Mouse (Mus musculus) ovary, postnatal 14 days (tissue): Measurements from ENCODE around the gene Gm45902.

ENCODE experiments used
- DNase-seq: peaks from one replicate; pipeline ENCODE4 v3.0.0; 2022; ENCODE audit warnings: low spot score

Gene Gm45902

DNA sequence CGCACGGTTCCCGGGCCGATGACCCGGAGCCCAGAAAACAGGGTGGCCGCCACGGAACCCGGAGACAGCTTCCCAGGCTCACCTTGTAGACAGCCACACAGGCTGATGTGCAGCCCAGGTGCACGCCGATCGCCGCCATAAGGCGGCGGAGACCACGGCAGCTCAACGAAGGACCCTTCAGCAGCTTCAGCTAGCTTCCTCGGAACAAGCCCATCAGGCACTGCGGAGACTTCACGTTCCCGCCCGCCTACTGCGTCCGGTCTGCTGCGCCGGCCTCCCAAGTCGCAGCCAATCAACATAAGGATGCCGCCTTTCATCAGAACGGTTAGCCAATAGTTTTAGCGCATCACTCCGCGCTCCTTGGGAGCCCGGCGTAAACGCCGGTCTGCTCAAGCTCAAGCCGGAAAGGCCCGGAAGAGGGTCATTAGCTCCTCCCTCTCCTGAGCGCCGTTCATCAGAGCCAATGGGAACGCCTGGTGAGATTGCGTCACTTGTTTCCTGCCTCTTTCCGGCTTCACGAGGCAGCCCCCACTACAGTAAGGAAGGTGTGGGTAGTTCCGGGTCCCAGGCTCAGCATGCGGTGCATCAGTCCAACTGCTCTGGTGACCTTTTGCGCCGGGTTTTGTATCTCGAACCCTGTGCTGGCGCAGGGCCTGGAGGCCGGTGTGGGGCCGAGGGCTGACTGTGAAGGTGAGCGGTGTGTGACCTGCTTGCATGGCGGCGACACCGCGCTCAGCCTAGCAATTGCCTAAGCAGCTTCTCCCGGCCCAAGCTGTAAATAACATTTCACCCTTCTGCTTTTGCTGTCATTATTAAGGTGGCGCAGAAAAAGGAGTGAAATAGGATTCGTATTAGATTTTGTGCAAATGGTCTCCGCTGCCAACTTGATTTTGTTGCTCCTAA lies at the start of gene Gm45902, which contains the start of the genes Hspa14 and Cdnf:
TSS of gene Gm45902 (minus strand) at position 239 of the 903 bp plus-strand sequence.
TSS of gene Hspa14 (minus strand) at position 263 of the 903 bp plus-strand sequence.
TSS of gene Cdnf (plus strand) at position 479 of the 903 bp plus-strand sequence.
- DNase-seq: peak; percentile 91

DNA sequence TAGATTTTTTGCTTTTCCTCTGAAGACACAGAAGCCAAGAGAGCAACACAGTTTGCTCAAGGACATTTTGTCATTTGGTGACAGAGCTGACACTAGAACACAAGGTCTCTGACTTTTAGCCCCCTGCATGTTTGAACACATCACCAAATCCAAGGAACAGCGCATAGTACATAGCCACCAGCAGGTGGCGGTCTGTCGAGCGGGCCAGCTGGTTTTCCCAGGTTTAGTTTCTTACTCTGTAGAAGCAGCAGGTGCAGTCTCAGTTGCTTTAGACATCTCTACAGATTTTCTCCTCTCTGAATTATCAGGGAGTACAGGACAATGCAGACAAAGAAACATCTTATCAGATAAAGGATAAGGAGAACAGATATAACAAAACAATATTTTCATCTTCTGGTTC lies 34.0 kb upstream of the Gm45902 start:
- DNase-seq: peak; percentile 18

DNA sequence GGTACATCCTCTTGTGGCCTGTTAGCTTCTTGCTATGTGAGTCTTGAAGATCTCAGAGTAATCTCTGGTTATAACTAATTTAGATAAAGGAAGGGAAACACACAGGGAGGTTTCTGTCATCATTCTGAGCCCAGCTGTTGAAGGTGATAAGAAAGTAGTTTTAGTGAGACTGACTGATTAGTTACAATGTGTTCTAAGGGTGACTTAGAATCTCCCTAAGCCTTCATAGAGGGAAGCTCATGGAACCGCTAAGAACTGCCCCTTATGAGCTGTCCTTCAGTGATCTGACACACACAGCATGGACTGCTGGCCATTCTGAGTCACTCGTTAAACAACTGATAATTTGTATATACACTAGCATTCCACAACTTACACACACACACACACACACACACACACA lies 33.5 kb upstream of the Gm45902 start:
- DNase-seq: no peak

DNA sequence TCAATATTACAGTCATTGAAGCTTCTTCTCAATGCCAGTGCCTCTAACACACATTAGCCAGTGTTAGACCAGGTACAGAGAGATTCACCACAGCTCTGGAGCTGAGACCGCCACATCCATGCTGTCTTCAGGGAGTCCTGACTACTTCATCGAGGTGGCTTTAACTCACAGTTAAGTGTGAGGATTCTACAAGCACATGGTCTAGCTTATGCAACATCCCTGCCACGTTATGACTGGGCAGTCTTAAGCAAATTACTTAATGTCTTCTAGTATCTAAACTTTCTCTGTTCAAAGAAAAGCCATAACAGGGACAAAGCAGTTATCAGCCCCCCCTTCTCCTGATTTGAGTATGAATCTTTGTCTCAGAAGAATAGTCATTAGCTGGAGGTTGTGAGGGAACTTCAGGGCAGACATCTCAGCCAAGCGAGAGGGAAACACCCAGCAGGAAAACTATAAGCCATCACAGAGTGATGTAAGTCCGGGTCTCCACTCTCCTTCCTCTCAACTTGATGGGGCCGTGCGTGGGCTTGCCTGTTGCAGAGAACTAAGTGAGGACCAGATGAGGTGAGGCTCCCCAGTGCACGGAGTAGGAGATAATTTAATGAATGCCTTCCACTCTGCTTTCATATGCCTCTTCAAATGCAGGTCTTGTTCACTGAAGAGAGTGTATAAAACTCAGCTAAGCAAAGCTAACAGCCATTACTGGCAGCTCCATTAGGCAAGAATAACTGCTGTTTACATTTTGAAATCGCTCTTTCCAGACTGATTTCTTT lies 28.9 kb upstream of the Gm45902 start:
- no peak for DNase-seq

DNA sequence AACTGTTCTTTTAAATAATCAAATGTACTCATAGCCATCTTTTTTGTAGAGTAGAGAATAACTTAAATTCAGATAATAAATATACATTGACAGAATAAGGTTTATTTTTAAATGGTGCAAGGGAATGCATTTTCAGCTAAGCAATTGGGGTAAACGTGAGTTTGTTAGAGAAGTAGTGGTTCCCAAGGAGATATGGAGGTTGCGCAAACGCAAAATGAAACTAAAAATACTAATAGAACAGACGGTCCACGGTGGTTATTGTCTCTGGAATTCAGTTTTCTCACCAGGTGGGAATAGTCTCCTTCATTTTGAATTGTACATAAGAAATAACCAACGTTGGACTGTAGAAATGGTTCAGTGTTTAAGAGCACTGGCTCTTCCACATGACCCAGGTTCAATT lies 13.7 kb upstream of the Gm45902 start:
- no peak for DNase-seq

DNA sequence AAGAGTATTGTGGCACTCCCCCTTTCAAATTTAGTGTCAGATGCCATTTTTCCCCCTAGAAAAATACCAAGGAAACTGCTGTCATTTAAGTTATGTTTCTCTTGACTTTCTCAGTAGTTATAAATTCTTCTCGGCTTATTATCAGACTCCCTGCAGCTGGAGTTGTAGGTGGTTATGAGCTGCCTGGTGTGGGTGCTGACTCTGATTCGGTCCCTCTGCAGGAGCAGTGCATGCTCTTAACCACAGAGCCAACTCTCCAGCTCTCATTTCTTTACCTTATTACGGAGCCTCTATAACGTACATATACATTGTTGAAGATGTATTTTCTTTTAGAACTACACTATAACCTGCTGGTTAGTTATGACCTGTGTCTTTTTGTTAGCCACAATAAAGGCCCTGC lies 10.0 kb upstream of the Gm45902 start:
- DNase-seq: no peak

DNA sequence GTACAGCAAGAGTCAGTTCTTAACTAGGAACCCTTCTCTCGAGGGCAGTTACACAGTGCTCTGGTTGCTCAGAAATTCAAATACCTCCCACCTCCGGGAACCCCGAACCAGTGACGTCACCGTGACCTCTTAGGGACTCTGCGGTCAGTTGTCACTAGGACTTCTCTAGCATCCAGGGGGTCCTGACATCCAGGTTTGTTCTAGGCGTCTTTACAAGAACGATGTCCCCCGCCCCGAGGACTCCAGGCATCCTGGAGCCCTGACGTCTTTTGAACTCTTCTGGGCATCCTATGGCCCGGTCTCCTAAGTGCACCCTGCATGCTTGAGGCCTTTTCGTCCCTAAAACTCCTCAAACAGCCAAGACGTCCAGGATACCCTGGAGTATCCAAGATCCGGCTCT lies 514 bp downstream of the Gm45902 start:
- no peak for DNase-seq

DNA sequence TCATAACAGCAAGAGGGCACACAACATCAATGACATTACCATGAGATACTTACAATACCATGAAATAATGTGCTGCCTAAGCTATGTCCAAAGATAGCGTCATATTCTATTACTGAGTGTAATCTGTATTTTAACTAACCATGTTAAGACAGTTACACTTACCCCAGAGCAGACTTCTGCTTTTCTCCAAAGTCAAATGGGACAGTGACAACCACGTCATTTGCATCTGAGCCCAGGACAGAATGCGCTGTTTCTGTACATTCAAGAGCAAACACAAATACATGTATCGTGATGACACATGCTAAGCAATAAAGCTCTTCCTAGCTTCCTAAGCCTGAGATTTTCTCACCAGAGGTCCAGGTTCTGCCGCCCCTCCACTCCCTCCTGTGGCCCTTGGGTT lies 11.7 kb downstream of the Gm45902 start:
- no peak for DNase-seq

DNA sequence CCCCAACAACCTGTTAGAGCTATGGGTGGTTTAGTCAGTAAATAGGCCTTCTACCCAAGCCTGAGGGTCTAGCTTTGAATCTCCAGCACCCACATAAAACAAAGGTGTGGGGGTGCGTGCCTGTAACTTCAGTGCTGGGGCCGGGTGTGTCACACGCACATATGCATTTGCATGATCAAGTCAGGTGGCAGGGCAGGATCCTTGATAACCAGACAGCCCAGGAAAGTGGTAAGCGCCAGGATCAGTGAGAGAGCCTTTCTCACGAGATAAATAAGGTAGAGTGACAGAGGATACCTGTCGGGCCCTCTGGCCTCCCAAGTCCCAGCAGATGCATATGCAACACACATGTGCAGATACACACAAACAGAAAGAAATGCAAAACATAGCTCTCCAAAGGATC lies 13.0 kb downstream of the Gm45902 start:
- no peak for DNase-seq

DNA sequence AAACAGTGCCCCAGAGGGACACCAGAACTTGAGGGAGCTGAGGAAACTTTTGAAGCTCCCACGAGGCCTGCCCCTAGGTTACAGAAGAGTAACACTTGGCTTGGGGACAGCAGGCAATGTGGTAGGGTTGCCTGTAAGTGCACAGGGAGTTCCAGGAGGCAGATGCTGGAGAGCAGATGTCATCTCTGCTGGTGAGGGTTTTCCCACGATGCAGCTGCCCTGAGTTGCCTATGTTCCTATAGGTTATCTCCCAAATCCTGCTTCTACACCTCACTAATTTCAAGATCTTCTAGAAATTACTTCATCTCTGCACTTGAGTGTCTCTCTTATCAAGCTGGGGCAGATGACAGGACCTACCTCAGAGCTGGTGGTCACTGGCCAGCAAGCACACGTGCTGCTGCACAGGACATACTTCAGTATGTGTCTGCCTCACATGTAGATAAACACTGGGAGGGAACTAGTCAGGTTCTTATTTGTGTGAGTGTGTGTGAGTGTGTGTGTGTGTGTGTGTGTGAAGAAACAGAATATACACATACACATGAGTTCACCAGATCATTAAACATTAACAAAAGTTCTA lies 18.7 kb downstream of the Gm45902 start:
- DNase-seq: no peak

DNA sequence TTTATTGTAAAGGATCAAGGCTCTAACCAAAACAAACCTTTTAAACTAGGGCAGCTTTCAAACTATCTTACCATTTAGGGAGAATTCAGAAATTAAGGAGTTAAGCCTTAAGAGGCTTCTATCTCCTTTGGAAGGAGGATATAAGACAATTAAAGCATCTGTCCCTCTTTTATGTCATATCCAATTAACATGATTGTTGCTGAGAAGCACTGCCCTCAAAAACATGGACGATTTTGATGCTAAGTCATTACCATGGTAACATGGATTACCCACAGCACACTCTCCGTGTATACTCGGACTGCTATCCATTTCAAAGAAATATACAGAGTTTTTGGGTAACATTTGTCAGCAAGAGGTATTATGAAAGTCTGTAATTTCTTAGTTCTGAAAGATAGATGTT lies 22.8 kb downstream of the Gm45902 start:
- no peak for DNase-seq

DNA sequence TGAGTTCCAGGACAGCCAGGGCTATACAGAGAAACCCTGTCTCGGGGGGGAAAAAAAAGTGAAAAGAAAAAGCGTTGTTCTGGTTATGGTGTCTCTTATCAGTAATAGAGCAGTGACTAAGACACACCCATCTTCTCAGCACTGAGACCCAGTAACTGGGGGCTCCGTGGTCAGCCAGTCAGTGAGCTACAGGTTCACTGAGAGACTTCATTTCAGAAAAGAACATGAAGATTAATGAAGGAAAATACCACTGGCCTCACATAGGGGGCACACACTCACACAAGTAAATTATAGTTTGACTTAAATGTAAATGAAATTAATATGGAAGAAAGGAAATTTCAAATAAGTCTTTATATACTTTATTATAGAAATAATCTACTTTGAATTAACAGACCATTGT lies 32.4 kb downstream of the Gm45902 start:
- no peak for DNase-seq

DNA sequence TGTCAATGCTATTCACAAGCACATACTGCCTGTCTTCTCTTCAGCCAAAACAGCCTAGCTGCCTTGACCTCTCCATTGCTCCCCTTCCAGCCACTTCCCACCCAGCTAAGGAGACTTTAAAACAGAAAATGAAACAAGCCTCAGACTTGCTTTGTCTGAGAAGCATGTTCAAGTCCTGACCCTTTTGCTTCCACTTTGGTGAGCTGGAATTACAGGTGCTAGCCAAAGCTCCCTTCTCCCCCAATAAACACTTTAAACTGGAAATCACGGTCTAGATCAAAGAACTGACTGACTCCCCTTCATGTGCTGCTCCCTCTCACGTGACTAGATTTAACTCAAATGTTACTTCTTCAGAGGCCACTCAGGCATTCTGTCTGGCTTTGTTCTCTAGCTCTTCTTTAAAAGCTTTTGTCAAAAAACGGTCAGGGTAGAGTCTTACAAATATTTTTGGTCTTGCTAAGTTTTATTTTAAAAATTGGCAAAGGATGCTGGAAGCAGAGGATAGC lies 36.8 kb downstream of the Gm45902 start:
- no peak for DNase-seq

DNA sequence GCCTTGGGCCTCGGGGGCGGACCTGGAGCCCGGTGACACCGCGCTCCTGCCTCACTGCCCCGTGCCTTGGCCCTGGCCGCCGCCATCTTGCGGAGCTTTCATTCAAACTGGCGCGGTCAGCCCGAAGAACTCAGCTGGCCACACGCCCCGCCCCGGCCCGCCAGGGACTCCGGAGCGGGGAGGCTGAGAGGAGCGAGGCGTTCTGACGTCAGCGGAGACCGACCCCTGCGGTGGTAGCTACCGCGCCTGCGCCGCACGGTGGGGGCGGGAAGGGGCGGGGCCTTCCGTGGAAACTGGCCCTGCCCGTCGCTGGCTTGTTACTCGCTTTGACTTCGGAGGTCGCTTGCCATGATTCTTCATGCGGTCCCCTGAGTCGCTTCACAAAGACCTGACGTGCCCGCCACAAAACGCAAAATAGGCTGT lies 37.7 kb downstream of the Gm45902 start, which contains the start of gene Suv39h2:
TSS of gene Suv39h2 (minus strand) at position 171 of the 423 bp plus-strand sequence.
- DNase-seq: peak; percentile 98

DNA sequence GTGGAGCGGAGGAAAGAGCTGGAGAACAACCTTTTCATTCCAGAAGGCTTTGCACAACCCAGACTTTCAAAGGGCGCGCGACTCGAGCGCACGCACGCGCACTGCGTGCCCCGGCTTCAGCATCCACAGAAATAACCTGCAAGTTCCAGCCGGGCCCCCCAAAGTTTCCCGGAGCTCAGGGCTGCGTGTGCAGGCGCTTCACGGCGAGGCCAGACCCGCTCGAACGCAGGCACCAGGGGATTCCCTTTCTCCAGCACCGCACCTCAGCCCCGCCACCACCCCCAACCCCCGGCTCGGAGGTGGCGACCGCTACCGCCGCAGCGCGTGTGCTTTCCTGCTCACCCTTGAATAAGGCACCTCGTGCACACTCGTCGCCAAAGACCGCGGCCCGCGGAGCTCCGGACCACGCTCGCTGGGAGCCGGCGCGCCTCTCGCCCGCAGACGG lies 38.2 kb downstream of the Gm45902 start:
- DNase-seq: peak; percentile 31

DNA sequence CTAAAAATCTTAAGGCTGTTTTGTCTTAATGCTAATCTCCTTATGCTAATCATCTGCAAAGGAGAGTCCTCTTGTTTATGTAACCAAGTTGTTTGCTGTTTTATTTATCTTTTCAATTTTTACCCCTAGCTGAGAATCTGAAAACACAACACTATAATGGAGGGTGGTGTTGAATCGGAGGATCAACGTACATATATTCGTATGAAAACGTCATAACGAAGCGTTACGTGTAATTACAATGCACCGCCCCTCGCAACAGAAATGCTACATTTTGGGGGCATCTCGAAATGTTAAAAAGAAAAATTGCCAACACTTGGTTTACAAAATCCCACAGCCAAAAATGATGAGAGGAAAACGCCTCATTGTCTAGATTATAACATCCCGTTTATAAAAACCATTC lies 38.7 kb downstream of the Gm45902 start:
- no peak for DNase-seq

DNA sequence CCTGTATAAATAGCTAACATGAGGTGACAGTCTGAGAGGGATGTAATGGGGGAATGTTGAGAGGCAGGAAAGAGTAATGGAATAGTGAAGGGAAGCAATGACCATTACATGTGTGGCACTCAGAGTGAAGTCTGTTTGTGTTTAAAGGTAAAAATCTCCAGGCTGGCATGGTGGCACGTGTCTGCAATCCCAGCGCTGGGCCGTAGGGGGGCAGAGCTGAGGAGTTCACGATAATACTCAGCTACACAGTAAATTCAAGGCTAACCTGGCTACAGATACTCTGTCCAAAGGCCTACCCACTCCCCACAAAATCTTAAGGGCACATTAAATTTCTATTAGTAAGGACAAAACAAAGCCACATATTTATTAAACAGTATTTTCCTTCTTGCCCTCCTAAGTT lies 56.0 kb downstream of the Gm45902 start:
- DNase-seq: no peak
